Mouse (Mus musculus) neutrophil, adult 65 days (primary cell): ENCODE data around the gene Gm17079. TPM values are rescaled to one million over a fixed set of nuclear protein-coding genes. Genes with fewer than 3 reads are reported as not detected.

ENCODE experiments used
- total RNA-seq: library from RNA; stranded (reverse); gene quantifications from 2 replicates; pipeline ENCODE4 v1.2.4, GENCODE M21; 2023

The Gm17079 gene
- total RNA-seq: not detected in 2 replicates

DNA sequence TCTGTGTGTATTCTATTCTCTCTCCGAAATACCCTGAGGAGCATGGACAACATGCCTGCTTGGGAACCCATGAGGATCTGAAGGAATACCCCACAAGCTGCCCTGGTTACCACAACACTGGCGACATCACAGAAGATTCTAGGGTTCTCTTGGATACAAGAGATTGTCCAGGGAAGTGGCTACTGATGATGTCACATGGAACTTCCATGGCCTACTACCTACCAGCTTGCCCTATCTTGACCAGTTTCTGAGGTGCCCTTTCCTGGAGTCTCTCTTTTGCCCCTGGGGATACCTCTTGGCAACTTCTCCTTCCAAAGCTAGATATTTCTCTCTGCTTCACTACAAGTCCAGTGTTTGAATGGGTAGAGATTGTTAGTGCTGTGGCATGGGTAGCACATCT lies at the start of gene Gm17079:
Gene Gm17079 (minus strand): TSS at position 101 of the 400 bp plus-strand sequence.

DNA sequence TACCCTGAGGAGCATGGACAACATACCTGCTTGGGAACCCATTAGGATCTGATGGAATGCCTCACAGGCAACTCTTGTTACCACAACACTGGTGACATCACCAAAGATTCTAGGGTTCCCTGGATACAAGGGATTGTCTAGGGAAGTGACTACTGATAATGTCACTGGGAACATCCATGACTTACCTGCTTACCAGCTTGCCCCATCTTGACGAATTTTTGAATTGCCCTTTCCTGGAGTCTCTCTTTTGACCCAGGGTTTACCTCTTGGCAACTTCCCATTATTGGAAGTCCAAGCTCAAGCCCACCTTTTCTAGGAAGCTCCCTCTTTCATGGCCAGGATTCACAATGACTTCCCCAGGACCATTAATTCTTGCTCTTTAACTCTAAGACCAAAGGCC lies 21.8 kb upstream of the Gm17079 start, which contains the start of gene Gm5800:
Gene Gm5800 (minus strand): TSS at position 101 of the 400 bp plus-strand sequence.

Other genes starting within 250 kb of the Gm17079 start
- gene Vmn2r89, start 243.6 kb downstream of the Gm17079 start, total RNA-seq: not detected in 2 replicates
- gene Gm5622, start 142.7 kb downstream of the Gm17079 start, total RNA-seq: not detected in 2 replicates
- gene Gm17175, start 121.4 kb downstream of the Gm17079 start, total RNA-seq: not detected in 2 replicates
- not detected in 2 replicates for gene Gm17174, start 103.3 kb downstream of the Gm17079 start, total RNA-seq
- gene Gm17078, start 84.2 kb downstream of the Gm17079 start, total RNA-seq: not detected in 2 replicates
- not detected in 2 replicates for gene Gm4181, start 59.8 kb downstream of the Gm17079 start, total RNA-seq
- not detected in 2 replicates for gene Gm5800, start 21.7 kb upstream of the Gm17079 start, total RNA-seq
- gene Ang4, start 78.1 kb upstream of the Gm17079 start, total RNA-seq: not detected in 2 replicates
- not detected in 2 replicates for gene AY358078, start 104.6 kb upstream of the Gm17079 start, total RNA-seq
- 1.0 TPM in 1 of 2 replicates, not detected in the other for gene Ear6, start 158.2 kb upstream of the Gm17079 start, total RNA-seq
- 14.5 and 25.6 TPM in 2 replicates for gene Mettl17, start 189.4 kb upstream of the Gm17079 start, total RNA-seq
- 0.16 and 0.32 TPM in 2 replicates for gene Slc39a2, start 197.4 kb upstream of the Gm17079 start, total RNA-seq
- gene Ndrg2, start 218.7 kb upstream of the Gm17079 start, total RNA-seq: 1.1 and 1.5 TPM in 2 replicates
- gene Tppp2, start 223.0 kb upstream of the Gm17079 start, total RNA-seq: not detected in 2 replicates
- not detected in 2 replicates for gene Rnase13, start 227.3 kb upstream of the Gm17079 start, total RNA-seq